Mouse (Mus musculus) sigmoid colon, adult 10 weeks (tissue): ENCODE measurements around the gene Vmn2r74. TPM values are rescaled to one million over a fixed set of nuclear protein-coding genes. Genes with fewer than 3 reads are reported as not detected.

Experiments used
- polyA plus RNA-seq: library from polyadenylated mRNA; stranded (reverse); fragments of 350-450 nt; fragmentation: Illumina TruSeq; extraction: RNeasy Lipid Tissue Mini Kit (QIAGEN cat#74804); gene quantifications from one replicate; pipeline ENCODE4 v1.2.3, GENCODE M21; 2014; ENCODE audit warnings: low read depth, low replicate concordance

The Vmn2r74 gene
- not detected for polyA plus RNA-seq

DNA sequence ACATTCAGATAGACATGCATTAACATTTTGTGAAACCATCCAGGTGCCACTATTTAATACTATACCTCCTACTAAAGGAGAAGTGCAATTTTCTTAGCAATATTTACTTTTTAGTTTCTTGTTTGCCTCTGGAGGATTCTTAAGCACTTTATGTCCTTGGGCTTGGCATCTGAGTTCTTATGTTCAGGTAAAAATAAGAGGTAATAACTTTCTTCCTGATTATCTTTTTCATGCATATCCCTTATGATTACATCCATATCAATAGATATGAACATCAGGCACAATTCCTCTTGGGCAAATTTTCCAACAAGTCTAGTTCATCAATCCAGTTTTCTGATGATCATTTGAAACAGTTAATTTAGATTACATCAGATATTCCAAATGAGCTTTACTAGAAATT, at the start of gene Vmn2r74:
Gene Vmn2r74 (minus strand): TSS at position 101 of the 400 bp plus-strand sequence.

Other genes starting within 250 kb of the Vmn2r74 start
- gene Vmn2r72, start 206.5 kb downstream of the Vmn2r74 start, polyA plus RNA-seq: not detected
- not detected for gene Vmn2r73, start 85.4 kb downstream of the Vmn2r74 start, polyA plus RNA-seq
- gene Vmn2r75, start 210.1 kb upstream of the Vmn2r74 start, polyA plus RNA-seq: not detected